Mouse (Mus musculus): Measurements from ENCODE around the gene Dhx8. TPM values are rescaled to one million over a fixed set of nuclear protein-coding genes. Genes with fewer than 3 reads are reported as not detected.
A peak's percentile ranks its signal among the peaks of the same experiment; 100 is the strongest.

Dhx8 gene
- polyA plus RNA-seq, 1 experiment: 27.4 TPM

- TF ChIP-seq POLR2A (IDR thresholded peaks at IDR 0.05; ENCODE audit: borderline replicate concordance, insufficient read depth, low read length) (no peak), CTCF (IDR thresholded peaks at IDR 0.05; ENCODE audit: borderline replicate concordance, insufficient read depth, low read depth, low read length) (no peak)
- Histone ChIP-seq H3K4me1 (ENCODE audit: control insufficient read depth, insufficient read depth, low read length) (no peaks in the 10 kb centered on the region), H3K27me3 (ENCODE audit: control insufficient read depth, insufficient read depth, low read length) (no peaks in the 10 kb centered on the region), H3K4me3 (replicated peaks; ENCODE audit: insufficient read depth, low read depth, low read length) (no peak overlapping the region), H3K27ac (ENCODE audit: insufficient read depth, low read length) (no peak overlapping the region)
- WGBS: 79% methylated on average over 8 of the region's 8 CpGs
- DNase-seq: no peak
Observed at GRCm38 (mm10) chr11:101757366-101757765, 24.6 kb downstream of the Dhx8 start.

GRCm38 (mm10) chr11:101758431-101758830 is 25.7 kb downstream of the Dhx8 start:
- Histone ChIP-seq H3K4me3 (replicated peaks; ENCODE audit: insufficient read depth, low read depth, low read length) (no peak overlapping the region), H3K27ac (ENCODE audit: insufficient read depth, low read length) (no peak overlapping the region), H3K4me1 (ENCODE audit: control insufficient read depth, insufficient read depth, low read length) (no peaks in the 10 kb centered on the region), H3K27me3 (ENCODE audit: control insufficient read depth, insufficient read depth, low read length) (no peaks in the 10 kb centered on the region)
- TF ChIP-seq CTCF (IDR thresholded peaks at IDR 0.05; ENCODE audit: borderline replicate concordance, insufficient read depth, low read depth, low read length) (no peak), POLR2A (IDR thresholded peaks at IDR 0.05; ENCODE audit: borderline replicate concordance, insufficient read depth, low read length) (no peak)
- WGBS: 14% methylated on average over 5 of the region's 5 CpGs
- DNase-seq: peak; percentile 37 to 50

- no peak overlapping the region for H3K4me3 ChIP-seq (replicated peaks; ENCODE audit: insufficient read depth, low read depth, low read length)
- DNase-seq: no peak
- H3K27me3 ChIP-seq (ENCODE audit: control insufficient read depth, insufficient read depth, low read length): no peaks in the 10 kb centered on the region
- WGBS: 97% methylated on average over 3 of the region's 3 CpGs
- H3K27ac ChIP-seq (ENCODE audit: insufficient read depth, low read length): no peak overlapping the region
- H3K4me1 ChIP-seq (ENCODE audit: control insufficient read depth, insufficient read depth, low read length): no peaks in the 10 kb centered on the region
- no peak for TF ChIP-seq CTCF (IDR thresholded peaks at IDR 0.05; ENCODE audit: borderline replicate concordance, insufficient read depth, low read depth, low read length)
Observed at GRCm38 (mm10) chr11:101759530-101759929, 26.8 kb downstream of the Dhx8 start.

GRCm38 (mm10) chr11:101763723-101764122 is 31.0 kb downstream of the Dhx8 start:
- TF ChIP-seq CTCF (IDR thresholded peaks at IDR 0.05; ENCODE audit: borderline replicate concordance, insufficient read depth, low read depth, low read length) (peak; percentile 59; the same call in 1 of the 2 replicates), POLR2A (IDR thresholded peaks at IDR 0.05; ENCODE audit: borderline replicate concordance, insufficient read depth, low read length) (no peak)
- WGBS: 39% methylated on average over 7 of the region's 7 CpGs
- no peaks in the 10 kb centered on the region for H3K4me1 ChIP-seq (ENCODE audit: control insufficient read depth, insufficient read depth, low read length)
- peak in 1 of 2 experiments; percentile 44 for DNase-seq
- H3K4me3 ChIP-seq (replicated peaks; ENCODE audit: insufficient read depth, low read depth, low read length): no peak overlapping the region
- no peaks in the 10 kb centered on the region for H3K27me3 ChIP-seq (ENCODE audit: control insufficient read depth, insufficient read depth, low read length)
- H3K27ac ChIP-seq (ENCODE audit: insufficient read depth, low read length): no peak overlapping the region

GRCm38 (mm10) chr11:101764546-101764945 is 31.8 kb downstream of the Dhx8 start:
- H3K4me3 ChIP-seq (replicated peaks; ENCODE audit: insufficient read depth, low read depth, low read length): no peak overlapping the region
- no peaks in the 10 kb centered on the region for H3K27me3 ChIP-seq (ENCODE audit: control insufficient read depth, insufficient read depth, low read length)
- H3K27ac ChIP-seq (ENCODE audit: insufficient read depth, low read length): no peak overlapping the region
- H3K4me1 ChIP-seq (ENCODE audit: control insufficient read depth, insufficient read depth, low read length): no peaks in the 10 kb centered on the region
- TF ChIP-seq CTCF (IDR thresholded peaks at IDR 0.05; ENCODE audit: borderline replicate concordance, insufficient read depth, low read depth, low read length): no peak
- no peak for TF ChIP-seq POLR2A (IDR thresholded peaks at IDR 0.05; ENCODE audit: borderline replicate concordance, insufficient read depth, low read length)
- no peak for DNase-seq
- WGBS: 81% methylated on average over 8 of the region's 8 CpGs

GRCm38 (mm10) chr11:101767326-101767725 is 34.6 kb downstream of the Dhx8 start:
- WGBS: 51% methylated on average over 5 of the region's 5 CpGs
- no peak for TF ChIP-seq CTCF (IDR thresholded peaks at IDR 0.05; ENCODE audit: borderline replicate concordance, insufficient read depth, low read depth, low read length)
- no peak for TF ChIP-seq POLR2A (IDR thresholded peaks at IDR 0.05; ENCODE audit: borderline replicate concordance, insufficient read depth, low read length)
- Histone ChIP-seq H3K4me3 (replicated peaks; ENCODE audit: insufficient read depth, low read depth, low read length) (no peak overlapping the region), H3K27me3 (ENCODE audit: control insufficient read depth, insufficient read depth, low read length) (no peaks in the 10 kb centered on the region), H3K4me1 (ENCODE audit: control insufficient read depth, insufficient read depth, low read length) (no peaks in the 10 kb centered on the region), H3K27ac (ENCODE audit: insufficient read depth, low read length) (no peak overlapping the region)
- DNase-seq: no peak

- Histone ChIP-seq H3K4me3 (replicated peaks; ENCODE audit: insufficient read depth, low read depth, low read length) (no peak overlapping the region), H3K27me3 (ENCODE audit: control insufficient read depth, insufficient read depth, low read length) (no peaks in the 10 kb centered on the region), H3K27ac (ENCODE audit: insufficient read depth, low read length) (no peak overlapping the region), H3K4me1 (ENCODE audit: control insufficient read depth, insufficient read depth, low read length) (no peaks in the 10 kb centered on the region)
- DNase-seq: no peak
- no peak for TF ChIP-seq CTCF (IDR thresholded peaks at IDR 0.05; ENCODE audit: borderline replicate concordance, insufficient read depth, low read depth, low read length)
- no peak for TF ChIP-seq POLR2A (IDR thresholded peaks at IDR 0.05; ENCODE audit: borderline replicate concordance, insufficient read depth, low read length)
- 87% methylated on average over 6 of the region's 6 CpGs for WGBS
Observed at GRCm38 (mm10) chr11:101768721-101769120, 36.0 kb downstream of the Dhx8 start.

GRCm38 (mm10) chr11:101770266-101770665 is 37.5 kb downstream of the Dhx8 start:
- whole genome bisulfite sequencing: 55% methylated on average over 12 of the region's 12 CpGs
- no peak for DNase-seq
- Histone ChIP-seq H3K27me3 (ENCODE audit: control insufficient read depth, insufficient read depth, low read length) (no peaks in the 10 kb centered on the region), H3K27ac (ENCODE audit: insufficient read depth, low read length) (no peak overlapping the region), H3K4me1 (ENCODE audit: control insufficient read depth, insufficient read depth, low read length) (no peaks in the 10 kb centered on the region), H3K4me3 (replicated peaks; ENCODE audit: insufficient read depth, low read depth, low read length) (no peak overlapping the region)
- TF ChIP-seq POLR2A (IDR thresholded peaks at IDR 0.05; ENCODE audit: borderline replicate concordance, insufficient read depth, low read length) (no peak), CTCF (IDR thresholded peaks at IDR 0.05; ENCODE audit: borderline replicate concordance, insufficient read depth, low read depth, low read length) (no peak)

Measured in cerebellum, adult 2 months (tissue).